Mouse (Mus musculus) heart, embryonic 16.5 days (tissue): Measurements from ENCODE around the gene Slc22a3. TPM values are rescaled to one million over a fixed set of nuclear protein-coding genes. Genes with fewer than 3 reads are reported as not detected.

Experiments
- ATAC-seq: fragments of 200-750 bp; cut with Nextera tagmentation; replicated peaks from 2 replicates; pipeline ENCODE4 v1.8.0; 2017; ENCODE audit warnings: moderate number of reproducible peaks; ENCODE audit not compliant: insufficient read depth, low FRiP score; ENCODE audit errors: extremely low read depth
- H3K27ac ChIP-seq: fragments of 300-500 bp; sonication (generic); 2 replicates; pipeline ENCODE4 v1.5.1; 2014; ENCODE audit warnings: mild to moderate bottlenecking, low read length, control low read depth, moderate library complexity
- H3K27me3 ChIP-seq: fragments of 300-500 bp; sonication (generic); 2 replicates; pipeline ENCODE4 v1.6.1; 2014; ENCODE audit warnings: low read length, mixed read lengths; ENCODE audit not compliant: control insufficient read depth, insufficient read depth
- H3K36me3 ChIP-seq: fragments of 300-500 bp; sonication (generic); 2 replicates; pipeline ENCODE4 v1.6.1; 2014; ENCODE audit not compliant: control insufficient read depth, insufficient read depth
- H3K4me1 ChIP-seq: fragments of 300-500 bp; sonication (generic); 2 replicates; pipeline ENCODE4 v1.6.1; 2014; ENCODE audit warnings: low read length, mixed read lengths; ENCODE audit not compliant: control insufficient read depth, insufficient read depth
- H3K4me2 ChIP-seq: fragments of 300-500 bp; sonication (generic); 2 replicates; pipeline ENCODE4 v1.6.1; 2014; ENCODE audit warnings: low read depth, mild to moderate bottlenecking, control low read depth, low read length
- H3K4me3 ChIP-seq: fragments of 300-500 bp; sonication (generic); 2 replicates; pipeline ENCODE4 v1.5.1; 2014; ENCODE audit warnings: mild to moderate bottlenecking, control low read depth, low read length
- H3K9ac ChIP-seq: fragments of 300-500 bp; sonication (generic); 2 replicates; pipeline ENCODE4 v1.6.1; 2014; ENCODE audit warnings: low read length, control low read depth
- H3K9me3 ChIP-seq: fragments of 300-500 bp; sonication (generic); replicated peaks from 2 replicates; pipeline ENCODE4 v1.6.1; 2016; ENCODE audit warnings: low read length; ENCODE audit not compliant: control insufficient read depth
- WGBS: fragments of 180-500 bp; shearing (Covaris S2); extraction: QIAGEN DNeasy Blood & Tissue Kit; methylation state at CpG from one replicate; pipeline ENCODE4 v1.1.7; 2014; 5-methylcytosine and 5-hydroxymethylcytosine counted together
- polyA plus RNA-seq: library from polyadenylated mRNA; unstranded; fragments of >200 nt; fragmentation: Nextera tagmentation; extraction: Ambion mirVana; gene quantifications from 2 replicates; pipeline ENCODE4 v1.2.1, GENCODE M21; 2015

Gene Slc22a3
- 1.3 and 2.3 TPM in 2 replicates for polyA plus RNA-seq

DNA sequence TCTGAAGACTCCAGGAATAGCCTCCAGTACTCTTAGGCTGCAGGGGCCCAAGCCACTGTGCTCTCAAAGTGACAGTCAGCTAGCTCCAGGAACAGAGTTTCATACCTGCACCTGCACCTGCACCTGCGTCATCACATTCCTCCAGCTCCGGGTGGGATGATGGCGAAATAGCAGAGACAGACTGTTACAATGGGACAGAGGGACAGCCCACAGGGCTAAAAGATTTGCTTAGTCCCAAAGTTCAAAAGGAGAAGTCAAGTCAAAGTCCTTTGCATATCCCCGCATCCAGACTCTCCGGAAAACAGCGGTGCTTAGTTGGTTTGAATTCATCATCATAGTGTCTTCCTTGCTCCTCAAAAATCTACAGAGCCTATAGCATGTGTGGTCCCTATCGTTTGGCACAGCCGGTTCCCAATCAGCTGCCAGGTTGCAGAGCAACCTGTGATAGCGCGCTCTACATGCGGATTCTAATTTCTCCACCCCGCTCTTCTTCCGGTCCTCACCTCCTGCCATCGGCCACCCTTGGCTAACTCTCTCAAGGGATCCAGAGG, at the start of gene Slc22a3:
Gene Slc22a3 (minus strand): TSS at position 51 of the 551 bp plus-strand sequence.
- ATAC-seq = 0 out of 2 replicates have a peak, but pooled peaks have one; percentile 2
- peak within 1 kb of the TSS; percentile 77 for H3K4me2 ChIP-seq
- H3K4me1 ChIP-seq = no peaks in the 10 kb centered on the region; the same call in 1 of the 2 replicates
- no peaks in the 10 kb centered on the region for H3K36me3 ChIP-seq
- H3K9me3 ChIP-seq = no peaks in the 10 kb centered on the region
- H3K9ac ChIP-seq = peak within 1 kb of the TSS; percentile 62
- peak within 1 kb of the TSS; percentile 57 for H3K4me3 ChIP-seq
- 19% methylated on average over 14 of the region's 14 CpGs for WGBS
- peaks cover 52% of the 10 kb centered on the region for H3K27me3 ChIP-seq
- no peak within 1 kb of the TSS for H3K27ac ChIP-seq

DNA sequence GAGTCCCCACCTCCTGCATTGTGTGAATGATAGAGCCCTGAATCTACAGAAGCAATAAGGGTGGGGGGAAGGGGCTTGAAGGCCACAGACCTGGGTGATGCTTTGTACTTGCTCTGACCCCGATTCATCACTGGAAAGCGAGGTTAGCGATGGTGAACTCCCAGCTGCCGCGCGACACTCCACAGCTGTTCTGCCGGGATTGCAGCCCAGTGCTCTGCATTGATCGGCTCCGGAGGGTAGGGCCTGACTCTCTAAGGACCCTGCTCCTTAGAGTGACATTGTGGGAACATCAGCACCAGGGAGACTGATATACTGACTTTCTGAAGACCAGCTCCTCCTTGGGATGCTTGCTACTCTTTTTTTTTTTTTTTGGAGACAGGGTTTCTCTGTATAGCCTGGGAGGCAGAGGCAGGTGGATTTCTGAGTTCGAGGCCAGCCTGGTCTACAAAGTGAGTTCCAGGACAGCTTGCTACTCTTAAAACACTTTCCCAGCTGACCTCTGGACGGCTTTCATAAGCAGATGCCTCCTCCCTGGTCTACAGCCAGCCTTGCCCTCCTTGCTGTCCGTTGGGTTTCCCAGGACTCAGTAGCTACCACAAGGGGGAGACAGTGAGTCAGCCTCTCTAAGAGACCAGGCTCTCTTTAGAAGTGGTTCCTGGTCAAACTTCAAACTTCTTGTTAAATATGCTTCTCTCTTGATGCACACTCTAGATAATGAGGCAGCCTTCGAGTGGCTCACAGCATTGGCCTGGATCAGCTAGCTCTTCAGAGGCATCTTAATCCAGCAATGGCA, 27.0 kb upstream of the Slc22a3 start:
- H3K27ac ChIP-seq = no peak overlapping the region
- H3K4me1 ChIP-seq = peaks cover 7% of the 10 kb centered on the region
- H3K4me3 ChIP-seq = no peak overlapping the region
- H3K4me2 ChIP-seq = no peak overlapping the region
- no peak overlapping the region for H3K9ac ChIP-seq
- no peak for ATAC-seq
- H3K27me3 ChIP-seq = no peaks in the 10 kb centered on the region
- WGBS = 54% methylated on average over 13 of the region's 13 CpGs
- H3K36me3 ChIP-seq = no peaks in the 10 kb centered on the region
- no peaks in the 10 kb centered on the region for H3K9me3 ChIP-seq

DNA sequence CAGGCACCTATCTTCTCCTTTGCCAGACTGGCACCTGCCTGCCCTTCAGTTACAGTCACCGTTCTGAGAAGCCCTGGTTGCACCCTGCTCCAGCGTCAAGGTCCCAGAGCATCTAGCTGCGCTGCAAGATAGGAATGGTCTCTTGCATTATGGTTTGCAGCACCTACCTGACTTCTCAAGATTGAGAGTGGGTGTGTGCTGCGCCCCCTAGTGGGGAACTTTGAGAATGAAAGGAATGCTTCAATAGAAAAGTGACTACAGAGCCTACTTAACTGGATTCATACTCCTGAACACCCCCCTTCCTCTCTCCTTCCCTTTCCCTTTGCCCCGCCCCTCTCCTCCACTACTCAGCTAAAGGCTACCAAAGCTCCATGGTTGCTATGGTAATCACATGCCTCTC, 24.6 kb upstream of the Slc22a3 start:
- Histone ChIP-seq H3K4me3 (no peak overlapping the region), H3K9ac (no peak overlapping the region), H3K4me2 (no peak overlapping the region), H3K27me3 (no peaks in the 10 kb centered on the region), H3K36me3 (no peaks in the 10 kb centered on the region), H3K9me3 (no peaks in the 10 kb centered on the region), H3K27ac (no peak overlapping the region), H3K4me1 (peaks cover 7% of the 10 kb centered on the region)
- WGBS = 39% methylated on average over 5 of the region's 5 CpGs
- ATAC-seq = no peak

DNA sequence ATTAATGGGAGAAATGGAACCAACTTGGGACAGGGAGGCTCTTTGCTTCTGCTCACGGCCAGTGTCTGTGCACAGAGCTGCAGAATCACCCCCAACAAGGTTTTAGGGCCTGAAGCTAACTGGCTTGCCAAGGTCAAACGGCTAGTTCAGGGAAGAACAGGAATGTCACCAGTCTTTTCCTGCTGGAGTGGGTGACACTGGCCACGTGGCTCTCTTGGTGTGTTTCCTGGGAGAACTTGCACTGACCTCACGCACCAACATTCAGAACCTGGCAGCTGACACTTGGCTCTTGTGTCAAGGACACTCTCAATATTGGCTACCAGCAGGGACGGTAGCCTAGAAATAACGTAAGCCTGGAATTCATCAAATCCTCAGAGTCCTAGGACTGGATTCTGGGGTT, 22.6 kb upstream of the Slc22a3 start:
- H3K36me3 ChIP-seq = no peaks in the 10 kb centered on the region
- H3K4me1 ChIP-seq = peaks cover 7% of the 10 kb centered on the region
- H3K9ac ChIP-seq = no peak overlapping the region
- no peak overlapping the region for H3K27ac ChIP-seq
- H3K4me2 ChIP-seq = no peak overlapping the region
- ATAC-seq = no peak
- H3K9me3 ChIP-seq = no peaks in the 10 kb centered on the region
- no peaks in the 10 kb centered on the region for H3K27me3 ChIP-seq
- WGBS = 32% methylated on average over 6 of the region's 6 CpGs
- no peak overlapping the region for H3K4me3 ChIP-seq

DNA sequence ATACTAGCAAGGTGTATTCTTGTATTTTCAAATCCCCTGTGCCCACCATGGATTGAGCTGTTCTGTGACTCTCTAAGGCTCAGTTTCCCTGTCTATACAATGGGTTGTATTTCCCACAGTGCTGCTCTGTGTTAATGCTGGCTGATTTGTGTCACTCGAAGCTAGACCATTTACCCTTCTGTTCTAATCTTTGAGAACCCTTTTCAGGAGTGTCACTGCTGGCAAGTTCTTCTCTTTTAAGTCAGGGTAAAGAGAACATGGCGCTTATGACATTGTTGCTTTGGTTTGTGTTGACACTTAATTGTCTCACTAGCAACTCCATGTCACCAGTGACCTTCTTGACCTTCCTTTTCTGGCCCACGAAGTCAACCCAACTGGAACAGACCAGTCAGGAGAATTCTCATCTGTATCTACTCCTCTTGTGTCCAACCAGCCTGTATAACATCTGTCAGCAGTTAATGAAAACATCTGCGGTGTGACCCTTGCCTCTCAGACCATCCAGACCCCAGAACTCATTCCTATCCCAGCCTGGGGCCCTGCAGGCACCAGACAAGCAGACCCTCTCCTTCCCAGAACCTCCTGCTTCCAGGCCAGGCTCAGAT, 22.0 kb upstream of the Slc22a3 start:
- no peak overlapping the region for H3K4me2 ChIP-seq
- H3K9me3 ChIP-seq = no peaks in the 10 kb centered on the region
- H3K36me3 ChIP-seq = no peaks in the 10 kb centered on the region
- H3K27ac ChIP-seq = no peak overlapping the region
- no peaks in the 10 kb centered on the region for H3K27me3 ChIP-seq
- no peak for ATAC-seq
- H3K9ac ChIP-seq = no peak overlapping the region
- WGBS = 40% methylated on average over 4 of the region's 4 CpGs
- no peak overlapping the region for H3K4me3 ChIP-seq
- H3K4me1 ChIP-seq = peaks cover 7% of the 10 kb centered on the region

DNA sequence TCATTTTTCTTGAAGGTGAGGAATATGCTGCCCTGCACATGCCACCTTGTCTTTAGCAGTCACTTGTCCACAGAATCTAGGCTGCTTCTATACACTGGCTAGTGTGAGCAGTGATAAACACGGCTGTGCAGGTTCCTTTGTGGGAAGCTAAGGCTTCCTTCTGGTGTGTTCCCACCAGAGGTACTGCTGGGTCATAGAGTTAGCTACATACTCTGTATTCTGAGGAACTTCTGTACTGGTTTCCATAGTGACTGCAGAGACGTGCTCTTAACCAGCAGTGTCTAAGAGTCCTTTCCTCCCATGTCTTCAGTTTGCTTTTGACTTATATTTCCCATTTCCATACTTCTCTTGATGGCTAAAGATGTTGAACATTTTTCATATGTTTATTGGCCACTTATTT, 11.6 kb upstream of the Slc22a3 start:
- WGBS = 58% methylated on average over 2 of the region's 2 CpGs
- no peaks in the 10 kb centered on the region for H3K36me3 ChIP-seq
- no peak overlapping the region for H3K4me3 ChIP-seq
- H3K4me2 ChIP-seq = no peak overlapping the region
- peaks cover 4% of the 10 kb centered on the region for H3K9me3 ChIP-seq
- H3K4me1 ChIP-seq = no peaks in the 10 kb centered on the region
- no peaks in the 10 kb centered on the region for H3K27me3 ChIP-seq
- H3K27ac ChIP-seq = no peak overlapping the region
- no peak for ATAC-seq
- no peak overlapping the region for H3K9ac ChIP-seq

DNA sequence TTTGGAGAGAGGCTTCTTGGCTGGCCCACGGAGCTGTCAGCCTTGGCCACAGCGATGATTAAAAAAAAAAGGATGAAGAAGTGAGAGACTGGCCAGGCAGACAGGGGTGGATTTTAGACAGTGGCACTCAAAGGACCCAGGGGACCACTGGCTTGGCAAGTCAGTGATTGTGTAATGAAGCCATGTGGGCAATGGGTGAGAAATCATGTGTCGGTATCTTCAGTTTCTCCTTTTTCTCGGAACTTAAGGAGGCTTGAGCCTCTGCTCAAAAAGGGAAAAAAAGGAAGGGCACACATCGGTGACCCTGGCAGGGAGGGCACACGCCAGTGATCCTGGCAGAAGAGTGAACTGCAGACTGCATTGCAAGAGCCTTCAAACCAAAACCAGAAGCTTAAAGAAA, 10.7 kb upstream of the Slc22a3 start:
- no peak for ATAC-seq
- Histone ChIP-seq H3K9ac (no peak overlapping the region), H3K4me1 (no peaks in the 10 kb centered on the region), H3K27me3 (no peaks in the 10 kb centered on the region), H3K4me2 (no peak overlapping the region), H3K27ac (no peak overlapping the region), H3K36me3 (no peaks in the 10 kb centered on the region), H3K4me3 (no peak overlapping the region), H3K9me3 (peaks cover 4% of the 10 kb centered on the region)
- 74% methylated on average over 6 of the region's 6 CpGs for WGBS

DNA sequence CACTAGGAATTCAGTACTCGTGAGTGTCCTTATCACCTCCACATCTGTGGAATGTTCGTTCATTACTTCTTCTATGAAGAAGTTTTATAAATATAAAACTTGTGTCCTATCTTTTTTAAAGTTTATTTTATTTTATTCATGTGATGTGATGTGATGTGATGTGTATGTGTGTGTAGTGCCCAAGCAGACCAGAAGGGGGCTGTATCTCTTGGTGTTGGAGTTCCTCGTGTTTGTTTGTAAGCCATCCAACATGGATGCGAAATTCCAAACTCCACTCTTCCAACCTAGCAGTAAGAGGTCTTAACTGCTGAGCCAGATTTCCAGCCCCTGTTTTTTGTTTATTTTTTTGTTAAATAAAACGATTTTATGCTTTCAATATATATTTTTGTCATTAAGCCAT, 6.5 kb upstream of the Slc22a3 start:
- Histone ChIP-seq H3K27ac (no peak overlapping the region), H3K9ac (no peak overlapping the region), H3K4me1 (no peaks in the 10 kb centered on the region), H3K4me3 (no peak overlapping the region), H3K27me3 (peaks cover 5% of the 10 kb centered on the region), H3K9me3 (no peaks in the 10 kb centered on the region), H3K36me3 (no peaks in the 10 kb centered on the region), H3K4me2 (no peak overlapping the region)
- 78% methylated on average over 5 of the region's 5 CpGs for WGBS
- no peak for ATAC-seq
